Mouse (Mus musculus) olfactory bulb, adult 2 months (tissue): ENCODE measurements around the gene Gm6096. TPM values are rescaled to one million over a fixed set of nuclear protein-coding genes. Genes with fewer than 3 reads are reported as not detected.
"Not testable (repeated sequence)": the region's sequence is repeated elsewhere in the genome, so short reads cannot be mapped to it uniquely, and the experiment has no call there.

ENCODE experiments used
- H3K27ac ChIP-seq: fragments of 200-500 bp; 2 replicates; pipeline ENCODE4 v1.5.1; 2012; ENCODE audit warnings: low read depth, low read length; ENCODE audit not compliant: insufficient read depth
- H3K4me1 ChIP-seq: fragments of 200-500 bp; 2 replicates; pipeline ENCODE4 v1.6.1; 2012; ENCODE audit warnings: low read length; ENCODE audit not compliant: control insufficient read depth, insufficient read depth
- H3K4me3 ChIP-seq: fragments of 200-500 bp; 2 replicates; pipeline ENCODE4 v1.5.1; 2012; ENCODE audit warnings: mild to moderate bottlenecking, low read depth, low read length, moderate library complexity; ENCODE audit not compliant: insufficient read depth
- CTCF ChIP-seq: fragments of 200-500 bp; IDR thresholded peaks from 2 replicates; pipeline ENCODE4 v1.5.1; 2012; ENCODE audit warnings: low read depth, mild to moderate bottlenecking, low read length, moderate library complexity; ENCODE audit not compliant: insufficient read depth
- POLR2A ChIP-seq: fragments of 200-500 bp; IDR thresholded peaks from 2 replicates; pipeline ENCODE4 v1.6.1; 2012; ENCODE audit warnings: mild to moderate bottlenecking, low read depth, low read length, moderate library complexity; ENCODE audit not compliant: insufficient read depth
- WGBS: fragments of 180-500 bp; shearing (Covaris S2); methylation state at CpG from one replicate; pipeline ENCODE4 v1.1.7; 2018; 5-methylcytosine and 5-hydroxymethylcytosine counted together
- polyA plus RNA-seq: library from polyadenylated mRNA; stranded (reverse); fragments of >200 nt; gene quantifications from 2 replicates; pipeline ENCODE4 v1.2.4, GENCODE M21; 2012; ENCODE audit warnings: low replicate concordance; ENCODE audit not compliant: missing spikeins, insufficient read depth, insufficient read length

Gene Gm6096
- not detected in 2 replicates for polyA plus RNA-seq

DNA sequence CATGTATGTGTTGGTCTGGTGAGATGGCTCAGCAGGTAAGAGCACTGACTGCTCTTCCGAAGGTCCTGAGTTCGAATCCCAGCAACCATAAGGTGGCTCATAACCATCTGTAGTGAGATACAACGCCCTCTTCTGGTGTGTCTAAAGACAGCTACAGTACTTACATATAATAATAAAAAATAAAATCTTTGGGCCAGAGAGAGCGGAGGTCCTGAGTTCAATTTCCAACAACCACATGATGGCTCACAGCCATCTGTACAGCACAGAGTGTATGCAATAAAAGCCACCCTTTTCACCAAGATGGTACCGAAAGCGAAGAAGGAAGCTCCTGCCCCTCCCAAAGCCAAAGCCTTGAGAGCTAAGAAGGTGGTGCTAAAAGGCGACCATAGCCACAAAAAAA, at the start of gene Gm6096:
Gm6096 (plus strand) TSS at position 301 of the 400 bp plus-strand sequence.
- 93% methylated on average over 7 of the region's 7 CpGs for WGBS
- Histone ChIP-seq H3K4me1 (no peaks in the 10 kb centered on the region), H3K4me3 (no peak within 1 kb of the TSS), H3K27ac (no peak within 1 kb of the TSS)
- no peak for TF ChIP-seq CTCF
- no peak for TF ChIP-seq POLR2A

DNA sequence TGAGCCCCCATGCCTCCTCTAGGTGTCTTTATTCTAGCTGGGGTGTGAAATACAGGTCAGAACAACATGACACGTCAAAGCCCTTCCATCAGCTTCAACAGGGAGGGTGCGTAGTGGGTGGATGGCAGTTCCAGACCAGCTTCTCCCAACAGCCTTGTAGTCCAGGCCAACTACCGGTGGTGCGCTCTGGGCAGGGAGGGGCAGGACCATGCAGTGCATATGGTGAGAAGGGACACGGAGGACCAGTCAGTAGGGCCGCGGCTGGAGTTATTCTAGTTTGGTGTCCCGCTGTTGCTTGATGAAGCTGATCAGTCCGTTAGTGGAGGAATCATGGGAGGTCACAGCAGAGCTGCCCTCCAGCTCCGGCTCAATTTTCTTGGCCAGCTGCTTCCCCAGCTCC, 48.7 kb upstream of the Gm6096 start:
- H3K4me1 ChIP-seq, H3K27ac ChIP-seq: not testable (repeated sequence)
- WGBS, result 96% methylated on average over 10 of the region's 10 CpGs

DNA sequence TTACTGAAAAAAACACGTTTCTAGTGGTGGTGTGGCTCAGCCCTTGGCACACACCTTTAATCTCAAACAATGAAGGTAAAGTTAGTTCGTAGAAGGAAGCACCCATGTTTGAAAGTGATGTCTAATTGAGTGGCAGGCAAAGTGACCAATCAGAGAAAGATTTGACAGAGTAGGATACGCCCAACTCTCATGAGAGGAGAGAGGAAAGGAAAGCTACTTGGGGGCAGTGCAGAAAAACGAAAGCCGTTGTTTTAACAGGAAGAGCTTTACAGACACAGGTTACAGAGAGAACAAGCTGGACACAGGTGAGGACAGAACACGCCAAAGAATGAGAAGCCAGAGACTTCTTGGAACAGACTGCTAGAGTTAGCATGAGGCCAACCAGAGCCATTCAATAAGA, 44.5 kb upstream of the Gm6096 start:
- Histone ChIP-seq H3K4me1 (no peaks in the 10 kb centered on the region), H3K4me3 (no peak overlapping the region), H3K27ac (no peak overlapping the region)
- TF ChIP-seq POLR2A, result no peak
- no peak for TF ChIP-seq CTCF
- 93% methylated on average over 6 of the region's 6 CpGs for WGBS

More for the DNA sequence above, 48.7 kb upstream of the Gm6096 start:
- not testable (repeated sequence) for H3K4me3 ChIP-seq

DNA sequence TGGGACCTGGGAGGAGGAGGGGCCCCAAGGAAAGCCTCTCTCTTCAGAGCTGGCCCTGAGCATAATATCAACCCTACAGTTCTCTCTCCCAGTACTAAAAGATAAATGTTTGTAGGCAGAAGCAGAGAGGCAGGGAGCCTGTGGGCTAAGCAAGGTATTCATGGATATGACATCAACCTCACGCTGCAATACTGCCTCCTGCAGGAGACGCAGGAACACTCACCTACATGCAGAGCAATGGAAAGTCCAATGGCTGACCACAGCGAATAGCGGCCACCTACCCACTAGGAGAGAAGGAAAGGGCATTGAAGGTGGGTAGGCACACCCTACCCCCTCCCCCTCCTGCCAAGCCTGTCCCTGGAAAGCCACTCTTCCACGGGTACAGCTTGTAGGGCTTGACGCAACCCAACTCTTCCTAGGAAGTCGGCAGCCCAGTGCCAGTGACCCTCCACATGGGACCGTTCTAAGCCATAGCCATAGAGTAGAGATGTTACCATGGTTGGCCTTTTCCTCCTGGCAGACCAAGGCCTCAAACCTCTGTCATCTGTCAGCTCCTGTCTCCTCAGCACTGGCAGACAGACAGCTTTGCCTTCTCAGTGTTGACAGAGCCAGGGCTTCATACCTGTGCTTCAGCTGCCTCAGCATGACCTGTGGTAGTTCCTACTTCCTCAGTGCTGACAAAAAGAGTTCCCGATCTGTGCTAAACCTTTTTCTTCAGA, 42.7 kb upstream of the Gm6096 start:
- no peak for TF ChIP-seq POLR2A
- no peak for TF ChIP-seq CTCF
- Histone ChIP-seq H3K27ac (no peak overlapping the region), H3K4me1 (no peaks in the 10 kb centered on the region), H3K4me3 (no peak overlapping the region)
- WGBS, result 88% methylated on average over 9 of the region's 9 CpGs

DNA sequence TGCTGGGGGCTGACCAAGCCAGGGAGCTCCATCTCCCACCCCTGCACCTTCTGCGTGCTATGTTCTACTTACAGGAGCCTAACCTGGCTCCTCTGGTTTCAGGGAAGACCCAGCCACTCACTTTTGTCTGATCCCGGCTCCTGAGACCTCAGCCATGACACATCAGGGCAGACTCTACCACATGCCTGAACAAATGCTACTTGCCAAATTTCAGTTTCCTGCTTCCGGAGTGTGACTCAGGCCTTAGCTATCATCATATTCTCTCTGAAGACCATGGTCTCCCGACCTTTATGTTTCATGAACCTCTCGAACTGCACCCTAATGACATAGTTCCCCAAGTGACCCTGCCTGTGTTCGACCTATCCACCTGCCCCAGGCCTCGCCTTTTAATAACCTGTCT, 37.6 kb upstream of the Gm6096 start:
- Histone ChIP-seq H3K4me1 (no peaks in the 10 kb centered on the region), H3K4me3 (no peak overlapping the region), H3K27ac (no peak overlapping the region)
- 91% methylated on average over 7 of the region's 7 CpGs for WGBS
- TF ChIP-seq POLR2A (no peak), CTCF (no peak)

DNA sequence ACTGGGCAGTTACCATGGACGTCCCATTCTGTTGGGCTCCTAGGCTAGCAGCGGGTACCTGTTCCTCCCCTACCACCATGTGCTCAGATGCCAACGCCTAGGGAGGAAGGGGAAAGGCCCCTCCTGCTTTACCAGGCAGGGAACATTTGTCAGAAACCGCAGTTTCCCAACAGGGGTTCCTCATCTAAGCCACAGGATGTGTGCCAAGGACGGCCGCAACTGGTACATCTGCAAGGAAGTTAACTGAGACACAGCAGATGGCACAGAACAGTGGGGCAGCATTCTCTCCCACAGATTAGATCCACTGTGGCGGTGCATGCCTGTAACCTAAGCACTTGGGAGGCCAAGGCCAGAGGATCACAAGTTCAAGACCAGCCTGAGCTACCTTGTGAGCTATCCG, 36.2 kb upstream of the Gm6096 start:
- 76% methylated on average over 8 of the region's 8 CpGs for WGBS
- TF ChIP-seq POLR2A, result no peak
- Histone ChIP-seq H3K4me1 (no peaks in the 10 kb centered on the region), H3K27ac (no peak overlapping the region), H3K4me3 (no peak overlapping the region)

DNA sequence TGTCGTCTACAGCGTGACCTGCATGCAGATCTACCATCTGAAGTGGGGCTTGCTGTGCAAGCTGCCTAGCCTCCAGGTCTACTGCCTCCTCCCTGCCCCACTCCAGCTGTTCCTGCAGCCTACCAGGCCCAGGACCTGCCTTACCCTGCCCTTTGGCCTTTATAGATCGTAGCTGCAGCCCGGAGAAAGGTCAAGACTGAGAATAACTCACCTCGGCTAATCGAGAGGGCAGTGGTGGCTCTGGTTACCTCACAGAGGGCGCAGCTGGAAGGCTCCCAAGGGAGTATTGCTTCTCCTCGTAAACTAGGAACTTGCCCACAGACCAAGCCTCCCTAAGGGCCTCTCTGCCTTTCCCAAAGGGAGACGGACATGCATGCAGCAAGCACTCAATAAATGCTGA, 35.4 kb upstream of the Gm6096 start:
- WGBS, result 91% methylated on average over 9 of the region's 9 CpGs
- TF ChIP-seq POLR2A, result no peak
- TF ChIP-seq CTCF, result no peak
- H3K27ac ChIP-seq, result no peak overlapping the region
- no peaks in the 10 kb centered on the region for H3K4me1 ChIP-seq
- no peak overlapping the region for H3K4me3 ChIP-seq

DNA sequence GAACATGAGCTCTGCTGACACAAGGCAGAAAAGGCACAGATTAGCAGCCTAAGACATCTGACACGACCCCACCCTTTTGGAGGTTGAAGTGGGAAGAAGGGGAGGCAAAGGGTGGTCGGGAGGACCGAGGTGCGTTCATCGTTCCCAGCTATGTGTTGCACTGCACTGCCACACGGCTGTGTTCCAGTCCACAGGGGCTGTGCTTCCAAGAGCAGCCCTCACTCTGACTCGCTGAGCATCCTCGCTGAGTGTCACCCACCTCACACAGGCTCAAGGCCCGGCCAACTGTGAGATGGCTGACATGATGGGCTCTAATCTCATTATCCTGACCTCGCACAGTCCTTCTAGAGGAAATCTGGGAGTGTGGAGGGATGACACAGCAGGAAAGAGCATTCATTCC, 34.4 kb upstream of the Gm6096 start:
- WGBS, result 93% methylated on average over 10 of the region's 10 CpGs

DNA sequence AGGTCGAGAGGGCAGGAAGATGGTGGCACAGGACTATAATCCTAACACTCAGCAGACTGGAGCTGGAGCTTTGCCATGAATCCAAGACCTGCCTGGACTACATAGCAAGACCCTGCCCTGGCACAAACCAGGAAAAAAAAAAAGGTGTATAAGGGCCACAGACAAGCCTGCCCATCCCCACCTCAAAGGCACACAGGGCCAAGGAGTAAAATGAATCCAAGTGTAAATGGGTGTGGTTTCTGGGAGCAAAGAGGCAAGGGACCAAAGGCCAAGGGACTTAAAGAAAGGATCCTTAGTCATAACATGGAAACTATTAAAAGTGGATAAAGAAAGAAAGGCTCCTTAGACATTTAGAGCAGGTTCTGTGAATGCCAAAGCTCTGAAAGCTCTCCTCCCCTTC, 32.3 kb upstream of the Gm6096 start:
- no peak overlapping the region for H3K4me3 ChIP-seq
- TF ChIP-seq POLR2A (no peak), CTCF (no peak)
- H3K27ac ChIP-seq, result no peak overlapping the region
- H3K4me1 ChIP-seq, result peaks cover 3% of the 10 kb centered on the region; the same call in 1 of the 2 replicates
- 84% methylated on average over 1 of the region's 1 CpGs for WGBS

More for the DNA sequence above, 34.4 kb upstream of the Gm6096 start:
- Histone ChIP-seq H3K27ac (no peak overlapping the region), H3K4me1 (peaks cover 2% of the 10 kb centered on the region; the same call in 1 of the 2 replicates), H3K4me3 (no peak overlapping the region)
- TF ChIP-seq CTCF, result no peak
- TF ChIP-seq POLR2A, result no peak
